Mouse (Mus musculus) spleen, postnatal 14 days (tissue): ENCODE measurements around the gene Sdc1.

Source experiments
- DNase-seq, 2 experiments: peaks; one replicate each; pipeline ENCODE4 v3.0.0; 2021 to 2022; ENCODE audit warnings: low spot score in 2 of 2

Gene Sdc1

GRCm38 (mm10) chr12:8770946-8771843 is at the start of gene Sdc1:
Sdc1 (plus strand) TSS chr12:8771323.
- DNase-seq: peak in 1 of 2 experiments; percentile 23

GRCm38 (mm10) chr12:8726890-8727289 is 44.2 kb upstream of the Sdc1 start:
- DNase-seq: no peak

- no peak for DNase-seq
Observed at GRCm38 (mm10) chr12:8728739-8729138, 42.4 kb upstream of the Sdc1 start.

- no peak for DNase-seq
Observed at GRCm38 (mm10) chr12:8753654-8754053, 17.5 kb upstream of the Sdc1 start.

- no peak for DNase-seq
Observed at GRCm38 (mm10) chr12:8754116-8754515, 17.0 kb upstream of the Sdc1 start.

- no peak for DNase-seq
Observed at GRCm38 (mm10) chr12:8758029-8758428, 13.1 kb upstream of the Sdc1 start.

- DNase-seq: no peak
Observed at GRCm38 (mm10) chr12:8759115-8759514, 12.0 kb upstream of the Sdc1 start.

GRCm38 (mm10) chr12:8759779-8760178 is 11.3 kb upstream of the Sdc1 start:
- DNase-seq: no peak

- DNase-seq: no peak
Observed at GRCm38 (mm10) chr12:8760561-8760960, 10.6 kb upstream of the Sdc1 start.

GRCm38 (mm10) chr12:8761058-8761457 is 10.1 kb upstream of the Sdc1 start:
- no peak for DNase-seq

GRCm38 (mm10) chr12:8762667-8763066 is 8.5 kb upstream of the Sdc1 start:
- no peak for DNase-seq

GRCm38 (mm10) chr12:8764221-8764930 is 6.7 kb upstream of the Sdc1 start:
- DNase-seq: no peak

- no peak for DNase-seq
Observed at GRCm38 (mm10) chr12:8771844-8772380, 789 bp downstream of the Sdc1 start.

- DNase-seq: peak in 1 of 2 experiments; percentile 26
Observed at GRCm38 (mm10) chr12:8772451-8773143, 1.5 kb downstream of the Sdc1 start.

GRCm38 (mm10) chr12:8773336-8773735 is 2.2 kb downstream of the Sdc1 start:
- DNase-seq: no peak

GRCm38 (mm10) chr12:8774183-8774582 is 3.1 kb downstream of the Sdc1 start:
- no peak for DNase-seq

GRCm38 (mm10) chr12:8776206-8776605 is 5.1 kb downstream of the Sdc1 start:
- DNase-seq: no peak

GRCm38 (mm10) chr12:8776741-8777140 is 5.6 kb downstream of the Sdc1 start:
- no peak for DNase-seq

GRCm38 (mm10) chr12:8778106-8778505 is 7.0 kb downstream of the Sdc1 start:
- DNase-seq: no peak

- no peak for DNase-seq
Observed at GRCm38 (mm10) chr12:8779851-8780250, 8.7 kb downstream of the Sdc1 start.

- no peak for DNase-seq
Observed at GRCm38 (mm10) chr12:8781121-8781520, 10.0 kb downstream of the Sdc1 start.
